Mouse (Mus musculus) MEL (cell line): ENCODE data around the gene Kazn. TPM values are rescaled to one million over a fixed set of nuclear protein-coding genes. Genes with fewer than 3 reads are reported as not detected.

ENCODE experiments used
- DNase-seq: peaks from one replicate; pipeline ENCODE4 v3.0.0; 2011; ENCODE audit warnings: low read depth, low spot score
- H3K27ac ChIP-seq: 2 replicates; pipeline ENCODE4 v1.5.1; 2012; ENCODE audit warnings: low read depth, mild to moderate bottlenecking, control low read depth, low read length, moderate library complexity; ENCODE audit not compliant: control insufficient read depth
- H3K27me3 ChIP-seq, 2 experiments: fragments of 150-350 bp in 1 of 2; sonication (generic) in 1 of 2; 2 replicates each; pipeline ENCODE4 v1.6.1; 2012; ENCODE audit warnings: low read length in 2 of 2, mild to moderate bottlenecking in 2 of 2, improper control_type of control experiment in 1 of 2, moderate library complexity in 1 of 2; ENCODE audit not compliant: insufficient read depth in 2 of 2, control insufficient read depth in 1 of 2
- H3K36me3 ChIP-seq, 2 experiments: 2 replicates each; pipeline ENCODE4 v1.6.1; 2012 to 2014; ENCODE audit warnings: low read length in 2 of 2, improper control_type of control experiment in 1 of 2, inconsistent platforms in 1 of 2, mild to moderate bottlenecking in 1 of 2; ENCODE audit not compliant: insufficient read depth in 2 of 2, control insufficient read depth in 1 of 2
- H3K4me1 ChIP-seq, 2 experiments: fragments of 150-350 bp in 1 of 2; sonication (generic) in 1 of 2; 2 replicates each; pipeline ENCODE4 v1.6.1; 2012; ENCODE audit warnings: low read length in 2 of 2, improper control_type of control experiment in 1 of 2, mild to moderate bottlenecking in 1 of 2; ENCODE audit not compliant: insufficient read depth in 2 of 2, control insufficient read depth in 1 of 2
- H3K4me3 ChIP-seq, 2 experiments: fragments of 150-350 bp in 1 of 2; sonication (generic) in 1 of 2; 2 replicates each; pipeline ENCODE4 v1.5.1; 2012; ENCODE audit warnings: low read depth in 2 of 2, low read length in 2 of 2, mild to moderate bottlenecking in 2 of 2, moderate library complexity in 2 of 2, control low read depth in 1 of 2, improper control_type of control experiment in 1 of 2; ENCODE audit not compliant: control insufficient read depth in 1 of 2, insufficient read depth in 1 of 2
- H3K79me2 ChIP-seq: 2 replicates; pipeline ENCODE4 v1.6.1; 2012; ENCODE audit warnings: mild to moderate bottlenecking, low read length, moderate library complexity; ENCODE audit not compliant: control insufficient read depth, poor library complexity, insufficient read depth
- H3K9ac ChIP-seq: 2 replicates; pipeline ENCODE4 v1.6.1; 2012; ENCODE audit warnings: low read depth, mild to moderate bottlenecking, control low read depth, low read length, moderate library complexity; ENCODE audit not compliant: control insufficient read depth, poor library complexity, severe bottlenecking
- H3K9me3 ChIP-seq: fragments of 150-350 bp; sonication (generic); replicated peaks from 2 replicates; pipeline ENCODE4 v1.6.1; 2012; ENCODE audit warnings: mild to moderate bottlenecking, low read length, improper control_type of control experiment, moderate library complexity; ENCODE audit not compliant: insufficient read depth
- CHD2 ChIP-seq: IDR thresholded peaks from 2 replicates; pipeline ENCODE4 v1.6.1; 2011; ENCODE audit warnings: low read length, improper control_type of control experiment
- CTCF ChIP-seq, 3 experiments: IDR thresholded peaks in 2 of 3; conservative IDR thresholded peaks in 1 of 3; 2 replicates each; pipeline ENCODE4 v1.5.1; 2011 to 2012; ENCODE audit warnings: low read length in 3 of 3, low read depth in 2 of 3, mild to moderate bottlenecking in 2 of 3, improper control_type of control experiment in 1 of 3, inconsistent platforms in 1 of 3, mixed read lengths in 1 of 3, moderate library complexity in 1 of 3; ENCODE audit not compliant: control insufficient read depth in 1 of 3, insufficient read depth in 1 of 3, poor library complexity in 1 of 3, severe bottlenecking in 1 of 3
- E2F4 ChIP-seq: IDR thresholded peaks from 2 replicates; pipeline ENCODE4 v1.6.1; 2011; ENCODE audit warnings: low read depth, low read length, improper control_type of control experiment, borderline replicate concordance
- EP300 ChIP-seq, 2 experiments: IDR thresholded peaks; 2 replicates each; pipeline ENCODE4 v1.6.1; 2011; ENCODE audit warnings: improper control_type of control experiment in 2 of 2, low read length in 2 of 2, low read depth in 1 of 2, mild to moderate bottlenecking in 1 of 2
- JUND ChIP-seq: IDR thresholded peaks from 2 replicates; pipeline ENCODE4 v1.6.1; 2011; ENCODE audit warnings: low read depth, mild to moderate bottlenecking, improper control_type of control experiment, low read length
- MEF2A ChIP-seq: IDR thresholded peaks from 2 replicates; pipeline ENCODE4 v1.6.1; 2014; ENCODE audit warnings: low read depth, mild to moderate bottlenecking, inconsistent platforms, low read length, improper control_type of control experiment; ENCODE audit not compliant: poor library complexity, insufficient replicate concordance, severe bottlenecking; ENCODE audit errors: extremely low read depth
- MXI1 ChIP-seq: IDR thresholded peaks from 2 replicates; pipeline ENCODE4 v1.6.1; 2011; ENCODE audit warnings: mild to moderate bottlenecking, low read depth, low read length, improper control_type of control experiment
- MYB ChIP-seq: IDR thresholded peaks from 2 replicates; pipeline ENCODE4 v1.6.1; 2011; ENCODE audit warnings: mild to moderate bottlenecking, low read depth, low read length, improper control_type of control experiment
- RCOR1 ChIP-seq: IDR thresholded peaks from 2 replicates; pipeline ENCODE4 v1.6.1; 2012; ENCODE audit warnings: low read depth, mild to moderate bottlenecking, inconsistent platforms, low read length, improper control_type of control experiment
- SMC3 ChIP-seq: IDR thresholded peaks from 2 replicates; pipeline ENCODE4 v1.6.1; 2011; ENCODE audit warnings: low read depth, low read length, improper control_type of control experiment
- TAL1 ChIP-seq: IDR thresholded peaks from 2 replicates; pipeline ENCODE4 v1.6.1; 2012; ENCODE audit warnings: mild to moderate bottlenecking, inconsistent platforms, low read length, moderate library complexity, mixed read lengths
- TBP ChIP-seq: IDR thresholded peaks from 2 replicates; pipeline ENCODE4 v1.8.0; 2011; ENCODE audit warnings: low read depth, low read length, improper control_type of control experiment
- TCF12 ChIP-seq: IDR thresholded peaks from 2 replicates; pipeline ENCODE4 v1.6.1; 2014; ENCODE audit warnings: low read depth, mild to moderate bottlenecking, inconsistent platforms, low read length, improper control_type of control experiment, moderate library complexity
- UBTF ChIP-seq: IDR thresholded peaks from 2 replicates; pipeline ENCODE4 v1.6.1; 2012; ENCODE audit warnings: low read depth, mild to moderate bottlenecking, inconsistent platforms, low read length, improper control_type of control experiment, moderate library complexity, borderline replicate concordance; ENCODE audit not compliant: insufficient read depth
- USF2 ChIP-seq, 2 experiments: IDR thresholded peaks; 2 replicates each; pipeline ENCODE4 v1.6.1; 2011 to 2012; ENCODE audit warnings: improper control_type of control experiment in 2 of 2, low read length in 2 of 2, borderline replicate concordance in 1 of 2, inconsistent platforms in 1 of 2, low read depth in 1 of 2, mild to moderate bottlenecking in 1 of 2; ENCODE audit not compliant: insufficient read depth in 1 of 2
- ZC3H11A ChIP-seq: IDR thresholded peaks from 2 replicates; pipeline ENCODE4 v1.6.1; 2012; ENCODE audit warnings: low read depth, mild to moderate bottlenecking, inconsistent platforms, low read length, improper control_type of control experiment
- ZKSCAN1 ChIP-seq: IDR thresholded peaks from 2 replicates; pipeline ENCODE4 v1.6.1; 2012; ENCODE audit warnings: low read depth, mild to moderate bottlenecking, inconsistent platforms, low read length, improper control_type of control experiment, moderate library complexity
- ZNF384 ChIP-seq: IDR thresholded peaks from 2 replicates; pipeline ENCODE4 v1.6.1; 2012; ENCODE audit warnings: low read depth, mild to moderate bottlenecking, inconsistent platforms, low read length, improper control_type of control experiment
- polyA plus RNA-seq, 2 experiments: library from polyadenylated mRNA; stranded (reverse) in 1 of 2; unstranded in 1 of 2; fragments of >175 nt in 1 of 2; fragments of >200 nt in 1 of 2; gene quantifications; 2 replicates each; pipeline versions ENCODE4 v1.2.1 to v1.2.4; 2012; ENCODE audit warnings: low replicate concordance in 2 of 2, low read depth in 1 of 2; ENCODE audit not compliant: insufficient read length in 2 of 2, insufficient read depth in 1 of 2, missing spikeins in 1 of 2
- total RNA-seq: library from RNA; depleted of rRNA; stranded (reverse); fragments of 300-350 nt; gene quantifications from 2 replicates; pipeline ENCODE4 v1.2.3, GENCODE M21; 2012

Gene Kazn
- total and polyA plus RNA-seq, 3 experiments: not detected

- no peak for TF ChIP-seq EP300 (IDR thresholded peaks at IDR 0.05; ENCODE audit: low read depth in 1 of 2, low read length in 2 of 2)
- TF ChIP-seq ZNF384: no peak
- no peak for TF ChIP-seq ZKSCAN1
- no peak for TF ChIP-seq RCOR1
- no peak for TF ChIP-seq TBP
- TF ChIP-seq CTCF (IDR thresholded peaks at IDR 0.05 in 2 of 3, conservative IDR thresholded peaks at IDR 0.05 in 1 of 3; ENCODE audit: control insufficient read depth in 1 of 3, insufficient read depth in 1 of 3, low read depth in 2 of 3, low read length in 3 of 3, poor library complexity in 1 of 3, severe bottlenecking in 1 of 3): no peak
- no peak for TF ChIP-seq SMC3
- no peak for TF ChIP-seq JUND
- TF ChIP-seq ZC3H11A: no peak
- TF ChIP-seq E2F4: no peak
- TF ChIP-seq USF2 (IDR thresholded peaks at IDR 0.05; ENCODE audit: borderline replicate concordance in 1 of 2, insufficient read depth in 1 of 2, low read depth in 1 of 2, low read length in 2 of 2): no peak
- no peak for TF ChIP-seq TCF12
- TF ChIP-seq MEF2A: no peak
- no peak for TF ChIP-seq TAL1
- no peak for TF ChIP-seq MYB
- TF ChIP-seq UBTF: no peak
- no peak for TF ChIP-seq MXI1
- no peak for TF ChIP-seq CHD2
- Histone ChIP-seq H3K9ac (no peak overlapping the region), H3K27ac (no peak overlapping the region), H3K4me3 (no peak overlapping the region), H3K4me1 (no peaks in the 10 kb centered on the region), H3K36me3 (no peaks in the 10 kb centered on the region), H3K79me2 (no peaks in the 10 kb centered on the region), H3K9me3 (no peaks in the 10 kb centered on the region), H3K27me3 (no peaks in the 10 kb centered on the region)
- DNase-seq: no peak
Measured at GRCm38 (mm10) chr4:142271506-142271905, 32.3 kb upstream of the Kazn start.

DNA sequence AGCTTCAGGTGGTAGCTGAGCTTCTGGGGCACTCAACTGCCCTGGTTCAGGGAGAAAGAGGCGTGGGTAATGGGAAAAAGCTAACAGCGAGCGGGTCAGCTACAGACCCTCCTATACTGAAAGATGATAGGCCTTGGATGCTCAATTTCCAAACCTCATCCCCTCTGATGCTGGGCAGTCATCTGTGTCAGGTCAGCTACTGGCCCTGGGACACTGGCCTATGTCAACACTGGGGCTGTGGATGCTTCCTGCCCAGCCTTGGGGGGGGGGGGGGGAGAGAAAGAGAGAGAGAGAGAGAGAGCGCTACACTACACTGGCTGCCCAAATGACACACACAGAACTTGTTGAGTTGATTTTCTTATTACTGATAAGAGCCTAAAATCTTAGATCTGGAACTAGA lies 28.6 kb upstream of the Kazn start:
- TF ChIP-seq JUND: no peak
- TF ChIP-seq, all 39 proteins: peak for 0
- H3K9me3 ChIP-seq: no peaks in the 10 kb centered on the region
- no peaks in the 10 kb centered on the region for H3K79me2 ChIP-seq
- no peak for DNase-seq
- H3K4me1 ChIP-seq: no peaks in the 10 kb centered on the region
- no peaks in the 10 kb centered on the region for H3K36me3 ChIP-seq
- no peak overlapping the region for H3K27ac ChIP-seq
- H3K9ac ChIP-seq: no peak overlapping the region
- no peaks in the 10 kb centered on the region for H3K27me3 ChIP-seq
- H3K4me3 ChIP-seq: no peak overlapping the region
